Mouse (Mus musculus) right cerebral cortex, postnatal 36 days (tissue): ENCODE results near the gene Aldh3a1.
"Not testable (repeated sequence)": the region's sequence is repeated elsewhere in the genome, so short reads cannot be mapped to it uniquely, and the experiment has no call there.

Source experiments
- DNase-seq, 2 experiments: peaks; one replicate each; pipeline ENCODE4 v3.0.0; 2022; ENCODE audit warnings: low spot score in 2 of 2, mixed read lengths in 1 of 2

The Aldh3a1 gene

GRCm38 (mm10) chr11:61207487-61208246 is at the start of gene Aldh3a1:
Gene Aldh3a1, plus strand, starts transcription at chr11:61207537.
- no peak for DNase-seq

GRCm38 (mm10) chr11:61158141-61158540 is 49.2 kb upstream of the Aldh3a1 start:
- no peak for DNase-seq

GRCm38 (mm10) chr11:61159796-61160732 is 47.3 kb upstream of the Aldh3a1 start:
- no peak for DNase-seq

GRCm38 (mm10) chr11:61161121-61161520 is 46.2 kb upstream of the Aldh3a1 start:
- DNase-seq, result no peak

- no peak for DNase-seq
Measured at GRCm38 (mm10) chr11:61162776-61163175, 44.6 kb upstream of the Aldh3a1 start.

- DNase-seq, result no peak
Measured at GRCm38 (mm10) chr11:61163341-61163740, 44.0 kb upstream of the Aldh3a1 start.

GRCm38 (mm10) chr11:61164366-61164765 is 43.0 kb upstream of the Aldh3a1 start:
- DNase-seq, result no peak

- no peak for DNase-seq
Measured at GRCm38 (mm10) chr11:61164881-61165280, 42.5 kb upstream of the Aldh3a1 start.

- DNase-seq, result no peak
Measured at GRCm38 (mm10) chr11:61170184-61170583, 37.2 kb upstream of the Aldh3a1 start.

GRCm38 (mm10) chr11:61173477-61173876 is 33.9 kb upstream of the Aldh3a1 start:
- DNase-seq, result not testable (repeated sequence)

GRCm38 (mm10) chr11:61174291-61174820 is 33.0 kb upstream of the Aldh3a1 start:
- DNase-seq, result no peak

- DNase-seq, result peak; percentile 100
Measured at GRCm38 (mm10) chr11:61174821-61175658, 32.3 kb upstream of the Aldh3a1 start, which contains the start of gene Usp22. Gene Usp22, minus strand, starts transcription at chr11:61175055.

GRCm38 (mm10) chr11:61175778-61176177 is 31.6 kb upstream of the Aldh3a1 start:
- DNase-seq, result no peak

GRCm38 (mm10) chr11:61176321-61176720 is 31.0 kb upstream of the Aldh3a1 start:
- DNase-seq, result no peak

- no peak for DNase-seq
Measured at GRCm38 (mm10) chr11:61180361-61180760, 27.0 kb upstream of the Aldh3a1 start.

GRCm38 (mm10) chr11:61181624-61182023 is 25.7 kb upstream of the Aldh3a1 start:
- no peak for DNase-seq

GRCm38 (mm10) chr11:61183820-61184219 is 23.5 kb upstream of the Aldh3a1 start:
- no peak for DNase-seq

- no peak for DNase-seq
Measured at GRCm38 (mm10) chr11:61190776-61191175, 16.6 kb upstream of the Aldh3a1 start.

GRCm38 (mm10) chr11:61192123-61192522 is 15.2 kb upstream of the Aldh3a1 start:
- DNase-seq, result not testable (repeated sequence)

- no peak for DNase-seq
Measured at GRCm38 (mm10) chr11:61192779-61193178, 14.6 kb upstream of the Aldh3a1 start.

GRCm38 (mm10) chr11:61193392-61193791 is 13.9 kb upstream of the Aldh3a1 start:
- DNase-seq, result peak; percentile 56 to 62
